Mouse (Mus musculus) forebrain, embryonic 10.5 days (tissue): Measurements from ENCODE around the gene Phyh. TPM values are rescaled to one million over a fixed set of nuclear protein-coding genes. Genes with fewer than 3 reads are reported as not detected.

Experiments
- DNase-seq: peaks from one replicate; pipeline ENCODE4 v3.0.0-alpha.2; 2017; ENCODE audit warnings: low spot score; ENCODE audit errors: extremely low spot score
- H3K27ac ChIP-seq: fragments of 300-500 bp; sonication (generic); 2 replicates; pipeline ENCODE4 v1.5.1; 2016; ENCODE audit warnings: mild to moderate bottlenecking
- H3K27me3 ChIP-seq: fragments of 300-500 bp; sonication (generic); 2 replicates; pipeline ENCODE4 v1.6.1; 2016; ENCODE audit warnings: mild to moderate bottlenecking; ENCODE audit not compliant: poor library complexity, severe bottlenecking
- H3K36me3 ChIP-seq: fragments of 300-500 bp; sonication (generic); replicated peaks from 2 replicates; pipeline ENCODE4 v1.6.1; 2016; ENCODE audit warnings: mild to moderate bottlenecking, moderate library complexity
- H3K4me1 ChIP-seq: fragments of 300-500 bp; sonication (generic); 2 replicates; pipeline ENCODE4 v1.6.1; 2016
- H3K4me3 ChIP-seq: fragments of 300-500 bp; sonication (generic); 2 replicates; pipeline ENCODE4 v1.5.1; 2016; ENCODE audit warnings: mild to moderate bottlenecking, moderate library complexity
- H3K9me3 ChIP-seq: fragments of 300-500 bp; sonication (generic); 2 replicates; pipeline ENCODE4 v1.6.1; 2016; ENCODE audit warnings: mild to moderate bottlenecking, moderate library complexity
- WGBS: fragments of 180-500 bp; shearing (Covaris S2); methylation state at CpG from one replicate; pipeline ENCODE4 v1.1.7; 2016; 5-methylcytosine and 5-hydroxymethylcytosine counted together
- polyA plus RNA-seq: library from polyadenylated mRNA; unstranded; fragments of >200 nt; fragmentation: Nextera tagmentation; extraction: Ambion mirVana; gene quantifications from 2 replicates; pipeline ENCODE4 v1.2.1, GENCODE M21; 2016

Phyh gene
- polyA plus RNA-seq = 37.0 and 37.3 TPM in 2 replicates

GRCm38 (mm10) chr2:4918860-4919739 lies at the start of gene Phyh:
Gene Phyh (plus strand): TSS chr2:4919019.
- peak; percentile 83 for DNase-seq
- Histone ChIP-seq H3K9me3 (no peaks in the 10 kb centered on the region), H3K4me3 (peak within 1 kb of the TSS; percentile 69), H3K36me3 (no peaks in the 10 kb centered on the region), H3K4me1 (peaks cover 29% of the 10 kb centered on the region), H3K27ac (peak within 1 kb of the TSS; percentile 93), H3K27me3 (no peaks in the 10 kb centered on the region)
- 6% methylated on average over 35 of the region's 35 CpGs for WGBS

- no peaks in the 10 kb centered on the region for H3K9me3 ChIP-seq
- no peaks in the 10 kb centered on the region for H3K36me3 ChIP-seq
- 80% methylated on average over 9 of the region's 9 CpGs for WGBS
- no peaks in the 10 kb centered on the region for H3K4me1 ChIP-seq
- no peak for DNase-seq
- no peaks in the 10 kb centered on the region for H3K27me3 ChIP-seq
- no peak overlapping the region for H3K4me3 ChIP-seq
- H3K27ac ChIP-seq = no peak overlapping the region
Measured at GRCm38 (mm10) chr2:4872740-4873139, 46.1 kb upstream of the Phyh start.

- 80% methylated on average over 6 of the region's 6 CpGs for WGBS
Measured at GRCm38 (mm10) chr2:4873331-4873730, 45.5 kb upstream of the Phyh start.

GRCm38 (mm10) chr2:4875090-4875489 lies 43.7 kb upstream of the Phyh start:
- WGBS = 70% methylated on average over 1 of the region's 1 CpGs
- no peak overlapping the region for H3K4me3 ChIP-seq
- H3K27ac ChIP-seq = no peak overlapping the region
- peaks cover 10% of the 10 kb centered on the region for H3K4me1 ChIP-seq
- DNase-seq = no peak
- H3K36me3 ChIP-seq = no peaks in the 10 kb centered on the region
- no peaks in the 10 kb centered on the region for H3K27me3 ChIP-seq
- H3K9me3 ChIP-seq = no peaks in the 10 kb centered on the region

More at GRCm38 (mm10) chr2:4873331-4873730, 45.5 kb upstream of the Phyh start:
- Histone ChIP-seq H3K9me3 (no peaks in the 10 kb centered on the region), H3K36me3 (no peaks in the 10 kb centered on the region), H3K4me1 (no peaks in the 10 kb centered on the region), H3K27ac (no peak overlapping the region), H3K4me3 (no peak overlapping the region), H3K27me3 (no peaks in the 10 kb centered on the region)
- DNase-seq = no peak

DNA sequence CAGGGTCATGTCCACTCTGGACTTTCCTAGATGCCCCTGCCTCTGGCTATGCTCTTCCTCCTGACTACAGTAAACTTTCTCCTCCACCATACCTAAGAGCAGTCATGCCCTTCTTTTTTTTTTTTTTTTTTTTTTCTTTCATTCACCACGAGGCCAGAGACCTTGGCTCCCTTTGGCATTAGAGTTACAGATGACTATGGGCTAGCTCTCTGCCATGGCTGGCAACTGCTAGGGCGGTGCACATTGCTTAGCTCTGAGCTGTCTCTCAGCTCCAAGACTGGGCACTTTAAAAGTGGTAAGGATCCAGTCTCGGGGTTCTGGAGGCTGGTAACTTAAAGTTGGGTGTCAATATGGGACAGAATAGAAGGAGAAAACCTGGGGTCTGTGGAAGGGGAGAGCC lies 42.7 kb upstream of the Phyh start:
- WGBS = 79% methylated on average over 3 of the region's 3 CpGs
- peaks cover 20% of the 10 kb centered on the region for H3K4me1 ChIP-seq
- H3K36me3 ChIP-seq = no peaks in the 10 kb centered on the region
- no peaks in the 10 kb centered on the region for H3K9me3 ChIP-seq
- no peak overlapping the region for H3K27ac ChIP-seq
- H3K27me3 ChIP-seq = no peaks in the 10 kb centered on the region
- no peak for DNase-seq
- H3K4me3 ChIP-seq = no peak overlapping the region

DNA sequence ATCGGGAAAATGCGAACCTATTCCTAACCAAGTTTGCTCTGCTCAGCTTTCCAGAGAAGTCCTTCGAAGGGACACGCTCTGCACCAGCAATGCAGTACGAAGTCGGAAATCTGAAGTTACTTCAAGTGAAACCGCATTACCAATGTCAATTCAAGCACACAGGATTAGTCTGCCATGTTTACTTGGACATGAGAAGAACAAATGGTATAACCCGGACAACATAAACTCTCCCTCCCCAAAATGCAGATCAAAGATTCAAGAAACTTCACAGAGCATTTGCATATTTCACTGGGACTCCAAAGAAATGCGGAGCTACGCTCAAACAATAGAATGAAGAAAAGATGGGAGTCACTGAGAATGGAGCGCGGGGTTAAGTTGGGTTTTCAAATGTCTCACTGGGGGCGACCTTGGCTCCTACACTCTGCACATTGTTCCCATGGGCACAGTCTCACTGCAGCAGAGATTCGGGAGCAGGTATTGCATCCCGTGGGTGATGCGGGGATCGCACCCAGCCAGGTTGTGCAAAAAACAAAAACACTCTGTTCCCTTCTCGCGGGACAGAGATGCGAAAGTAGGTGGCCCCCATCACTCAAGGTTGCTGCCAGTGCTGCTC lies 38.0 kb upstream of the Phyh start:
- no peaks in the 10 kb centered on the region for H3K9me3 ChIP-seq
- H3K27ac ChIP-seq = peak overlapping the region; percentile 100
- H3K4me1 ChIP-seq = peaks cover 34% of the 10 kb centered on the region
- H3K27me3 ChIP-seq = no peaks in the 10 kb centered on the region
- DNase-seq = peak; percentile 38
- H3K4me3 ChIP-seq = peak overlapping the region; percentile 91
- H3K36me3 ChIP-seq = peaks cover 20% of the 10 kb centered on the region
- 5% methylated on average over 20 of the region's 20 CpGs for WGBS

DNA sequence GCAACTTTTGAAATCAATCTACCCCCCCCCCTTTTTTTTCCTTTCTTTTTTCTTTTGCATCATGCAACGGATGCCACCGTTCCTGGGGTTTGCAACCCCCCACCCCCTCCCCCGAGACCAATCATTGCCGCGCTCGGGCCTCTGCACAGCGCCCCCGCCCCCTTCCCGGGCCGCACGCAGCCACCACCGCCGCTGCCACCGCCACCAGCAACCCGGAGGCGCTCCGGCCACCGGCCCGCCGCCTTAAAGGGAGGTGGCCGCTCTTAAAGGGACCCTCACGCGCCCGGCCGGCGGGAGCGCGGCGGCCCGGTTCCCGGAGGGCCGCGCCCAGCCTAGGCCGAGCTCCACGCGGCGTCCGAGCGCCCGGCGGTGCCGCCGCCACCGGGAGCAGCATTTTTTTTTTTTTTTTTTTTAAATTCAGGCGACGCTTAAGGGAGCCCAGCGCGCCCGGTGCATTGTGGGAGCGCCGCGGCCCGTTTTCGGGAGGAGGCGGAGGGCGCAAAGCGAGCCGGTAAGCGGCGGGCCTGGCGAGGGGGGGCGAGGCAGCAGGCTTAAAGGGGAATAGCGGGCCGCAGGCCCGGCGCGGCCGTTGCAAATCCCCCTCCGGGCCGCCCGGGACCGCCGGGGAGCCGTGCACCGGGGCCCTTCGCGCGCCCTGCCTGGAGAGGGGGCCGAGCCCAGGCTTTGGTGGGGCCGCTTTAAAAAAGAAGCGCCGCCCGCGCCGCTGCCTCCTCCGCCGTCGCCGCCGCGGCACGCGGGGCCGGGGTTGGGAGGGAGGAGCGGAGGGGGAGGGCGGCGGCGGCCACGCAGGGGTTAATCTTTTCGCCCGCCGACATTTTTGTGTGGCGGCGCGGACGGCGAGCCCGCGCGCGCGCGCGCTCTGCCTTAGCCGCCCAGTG lies 37.2 kb upstream of the Phyh start, which contains the start of gene Sephs1:
Gene Sephs1, plus strand, starts transcription at position 215 of the 899 bp plus-strand sequence.
- Histone ChIP-seq H3K27me3 (no peaks in the 10 kb centered on the region), H3K4me3 (peak within 1 kb of the TSS; percentile 91), H3K27ac (peak within 1 kb of the TSS; percentile 100), H3K36me3 (peaks cover 27% of the 10 kb centered on the region), H3K9me3 (no peaks in the 10 kb centered on the region), H3K4me1 (peaks cover 34% of the 10 kb centered on the region)
- WGBS = under 1% methylated on average over 106 of the region's 115 CpGs
- peak; percentile 81 for DNase-seq

GRCm38 (mm10) chr2:4882249-4882791 lies 36.5 kb upstream of the Phyh start:
- Histone ChIP-seq H3K9me3 (no peaks in the 10 kb centered on the region), H3K4me1 (peaks cover 34% of the 10 kb centered on the region), H3K27ac (peak overlapping the region; percentile 100), H3K36me3 (peaks cover 34% of the 10 kb centered on the region), H3K4me3 (peak overlapping the region; percentile 91), H3K27me3 (no peaks in the 10 kb centered on the region)
- DNase-seq = peak; percentile 79
- 2% methylated on average over 63 of the region's 63 CpGs for WGBS

- H3K27me3 ChIP-seq = no peaks in the 10 kb centered on the region
- peak overlapping the region; percentile 100 for H3K27ac ChIP-seq
- H3K9me3 ChIP-seq = no peaks in the 10 kb centered on the region
- DNase-seq = no peak
- H3K4me3 ChIP-seq = peak overlapping the region; percentile 91
- peaks cover 34% of the 10 kb centered on the region for H3K4me1 ChIP-seq
- 4% methylated on average over 18 of the region's 18 CpGs for WGBS
- peaks cover 43% of the 10 kb centered on the region for H3K36me3 ChIP-seq
Measured at GRCm38 (mm10) chr2:4883009-4883704, 35.7 kb upstream of the Phyh start.

- DNase-seq = no peak
- Histone ChIP-seq H3K27me3 (no peaks in the 10 kb centered on the region), H3K9me3 (no peaks in the 10 kb centered on the region), H3K36me3 (peaks cover 80% of the 10 kb centered on the region), H3K4me1 (peaks cover 13% of the 10 kb centered on the region), H3K4me3 (no peak overlapping the region), H3K27ac (no peak overlapping the region)
- WGBS = 94% methylated on average over 6 of the region's 6 CpGs
Measured at GRCm38 (mm10) chr2:4886896-4887295, 31.9 kb upstream of the Phyh start.

- 97% methylated on average over 2 of the region's 2 CpGs for WGBS
- peaks cover 98% of the 10 kb centered on the region for H3K36me3 ChIP-seq
Measured at GRCm38 (mm10) chr2:4895598-4895997, 23.2 kb upstream of the Phyh start.

DNA sequence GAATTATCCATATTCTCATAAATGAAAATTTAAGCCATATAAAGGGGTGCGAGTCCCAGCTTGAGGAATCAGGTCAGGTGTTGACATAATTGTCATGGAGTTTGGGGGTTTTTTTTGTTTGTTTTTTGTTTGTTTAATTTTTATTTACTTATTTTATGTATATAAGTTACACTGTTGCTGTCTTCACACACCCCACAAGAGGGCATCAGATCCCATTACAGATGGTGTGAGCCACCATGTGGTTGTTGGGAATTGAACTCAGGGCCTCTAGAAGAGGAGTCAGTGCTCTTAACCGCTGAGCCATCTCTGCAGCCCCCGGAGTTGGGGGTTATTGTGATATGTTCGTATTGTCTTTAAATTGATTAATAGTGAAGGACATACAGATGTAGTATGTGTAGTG lies 21.8 kb upstream of the Phyh start:
- H3K36me3 ChIP-seq = peaks cover 98% of the 10 kb centered on the region
- 97% methylated on average over 4 of the region's 4 CpGs for WGBS

More at GRCm38 (mm10) chr2:4895598-4895997, 23.2 kb upstream of the Phyh start:
- Histone ChIP-seq H3K9me3 (no peaks in the 10 kb centered on the region), H3K4me1 (no peaks in the 10 kb centered on the region), H3K27me3 (no peaks in the 10 kb centered on the region), H3K4me3 (no peak overlapping the region), H3K27ac (no peak overlapping the region)
- no peak for DNase-seq

More for the DNA sequence above, 21.8 kb upstream of the Phyh start:
- Histone ChIP-seq H3K27me3 (no peaks in the 10 kb centered on the region), H3K4me3 (no peak overlapping the region), H3K27ac (no peak overlapping the region), H3K9me3 (no peaks in the 10 kb centered on the region), H3K4me1 (no peaks in the 10 kb centered on the region)
- DNase-seq = no peak
